Mouse (Mus musculus): ENCODE data around the gene Tpm1.

- no peak for TF ChIP-seq TAL1 (IDR thresholded peaks at IDR 0.05; ENCODE audit: low read length)
- no peak for TF ChIP-seq GATA1 (IDR thresholded peaks at IDR 0.05; ENCODE audit: low read length)
These were observed 48.2 kb downstream of the Tpm1 start for GRCm38 (mm10) chr9:67001050-67001449.
